Mouse (Mus musculus): ENCODE data around the gene Atp2b2. TPM values are rescaled to one million over a fixed set of nuclear protein-coding genes. Genes with fewer than 3 reads are reported as not detected.

The Atp2b2 gene
- polyA plus RNA-seq (2015; fragmentation: Nextera tagmentation; extraction: Ambion mirVana): 0.97 and 1.0 TPM in 2 replicates

DNA sequence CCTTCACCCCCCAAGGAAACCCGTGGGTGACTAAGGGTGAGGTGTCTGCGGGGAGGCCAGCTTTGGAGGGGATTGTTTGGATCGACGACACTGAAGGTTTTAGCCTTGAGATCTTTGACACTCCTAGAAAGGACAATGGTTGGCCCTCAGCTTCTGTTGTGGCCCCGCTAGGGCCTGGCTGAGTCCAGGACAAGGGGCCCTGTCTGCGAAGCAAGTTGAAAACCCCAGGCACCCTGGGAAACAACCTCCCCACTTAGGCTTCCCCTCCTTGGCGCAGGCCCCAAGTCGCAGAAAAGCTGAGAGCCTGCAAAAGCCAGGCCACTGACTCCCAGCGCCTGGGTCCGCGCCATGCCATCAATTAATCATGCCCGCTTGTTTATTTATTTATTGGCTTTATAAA, at the start of gene Atp2b2:
Gene Atp2b2 (minus strand): TSS at position 282 of the 400 bp plus-strand sequence.
- H3K4me1 ChIP-seq (ENCODE audit: control insufficient read depth, insufficient read depth, low read length): peaks cover 3% of the 10 kb centered on the region; the same call in 1 of the 2 replicates
- no peak within 1 kb of the TSS for H3K27ac ChIP-seq (ENCODE audit: low read length)
- no peak for ATAC-seq (ENCODE audit: insufficient read depth, low FRiP score)
- no peaks in the 10 kb centered on the region for H3K9me3 ChIP-seq (replicated peaks; ENCODE audit: control insufficient read depth, low read length)
- WGBS: 16% methylated on average over 12 of the region's 12 CpGs
- H3K4me2 ChIP-seq (ENCODE audit: low read depth, low read length): peak within 1 kb of the TSS; percentile 64
- peaks cover 47% of the 10 kb centered on the region for H3K27me3 ChIP-seq (ENCODE audit: control insufficient read depth, insufficient read depth, low read length)
- H3K36me3 ChIP-seq (ENCODE audit: control insufficient read depth, insufficient read depth, low read length): no peaks in the 10 kb centered on the region
- peak within 1 kb of the TSS; percentile 36 for H3K4me3 ChIP-seq (replicated peaks; ENCODE audit: low read length)
- 0 out of 2 replicates have a peak within 1 kb of the TSS, but pooled peaks have one; percentile 35 for H3K9ac ChIP-seq (ENCODE audit: low read length)

DNA sequence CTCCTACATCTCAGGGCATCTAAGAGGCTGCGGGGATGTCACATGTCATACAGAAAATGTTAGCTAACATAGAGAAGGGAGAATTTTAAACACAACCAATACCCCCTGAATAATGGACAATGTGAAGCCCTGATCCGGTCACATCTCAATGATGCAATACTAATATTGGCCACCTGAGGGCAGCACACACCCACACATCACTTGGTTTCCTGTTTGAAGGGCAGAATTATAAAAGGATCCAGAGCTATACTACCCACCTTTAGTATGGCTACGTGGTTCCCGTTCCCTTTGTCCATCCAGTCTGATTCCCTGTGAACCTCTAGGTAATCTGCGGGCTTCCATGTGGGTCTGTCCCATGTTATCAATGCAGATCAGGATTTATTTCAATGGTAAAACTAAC, 47.2 kb upstream of the Atp2b2 start:
- H3K9ac ChIP-seq (ENCODE audit: low read length): no peak overlapping the region
- no peaks in the 10 kb centered on the region for H3K4me1 ChIP-seq (ENCODE audit: control insufficient read depth, insufficient read depth, low read length)
- no peaks in the 10 kb centered on the region for H3K27me3 ChIP-seq (ENCODE audit: control insufficient read depth, insufficient read depth, low read length)
- no peaks in the 10 kb centered on the region for H3K36me3 ChIP-seq (ENCODE audit: control insufficient read depth, insufficient read depth, low read length)
- no peak overlapping the region for H3K4me3 ChIP-seq (replicated peaks; ENCODE audit: low read length)
- no peaks in the 10 kb centered on the region for H3K9me3 ChIP-seq (replicated peaks; ENCODE audit: control insufficient read depth, low read length)
- H3K27ac ChIP-seq (ENCODE audit: low read length): no peak overlapping the region
- ATAC-seq (ENCODE audit: insufficient read depth, low FRiP score): no peak
- WGBS: 22% methylated on average over 5 of the region's 5 CpGs
- H3K4me2 ChIP-seq (ENCODE audit: low read depth, low read length): no peak overlapping the region

DNA sequence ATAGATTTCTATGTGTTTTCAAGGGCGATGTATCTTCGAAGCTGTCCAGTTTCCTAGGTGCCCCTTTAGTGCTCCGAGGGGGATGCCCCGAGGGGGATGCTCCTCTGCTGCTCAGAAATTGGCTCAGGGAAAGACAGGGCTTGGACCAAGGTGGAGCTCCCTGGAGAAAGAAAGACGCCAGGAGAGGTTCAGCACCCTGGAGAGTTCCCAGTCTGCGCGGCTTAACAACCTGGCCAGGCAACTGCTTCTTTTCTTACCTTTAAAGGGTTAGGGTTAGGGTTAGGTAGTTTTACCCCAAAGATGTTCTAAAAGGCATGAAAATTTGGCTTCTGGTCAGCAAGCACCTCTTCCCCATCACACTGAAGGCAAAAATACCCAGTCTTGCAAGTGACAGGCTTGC, 44.7 kb upstream of the Atp2b2 start:
- 21% methylated on average over 7 of the region's 7 CpGs for WGBS
- Histone ChIP-seq H3K4me3 (replicated peaks; ENCODE audit: low read length) (no peak overlapping the region), H3K9me3 (replicated peaks; ENCODE audit: control insufficient read depth, low read length) (no peaks in the 10 kb centered on the region), H3K9ac (ENCODE audit: low read length) (no peak overlapping the region), H3K4me1 (ENCODE audit: control insufficient read depth, insufficient read depth, low read length) (no peaks in the 10 kb centered on the region), H3K27ac (ENCODE audit: low read length) (no peak overlapping the region), H3K4me2 (ENCODE audit: low read depth, low read length) (no peak overlapping the region), H3K36me3 (ENCODE audit: control insufficient read depth, insufficient read depth, low read length) (no peaks in the 10 kb centered on the region), H3K27me3 (ENCODE audit: control insufficient read depth, insufficient read depth, low read length) (no peaks in the 10 kb centered on the region)
- no peak for ATAC-seq (ENCODE audit: insufficient read depth, low FRiP score)

DNA sequence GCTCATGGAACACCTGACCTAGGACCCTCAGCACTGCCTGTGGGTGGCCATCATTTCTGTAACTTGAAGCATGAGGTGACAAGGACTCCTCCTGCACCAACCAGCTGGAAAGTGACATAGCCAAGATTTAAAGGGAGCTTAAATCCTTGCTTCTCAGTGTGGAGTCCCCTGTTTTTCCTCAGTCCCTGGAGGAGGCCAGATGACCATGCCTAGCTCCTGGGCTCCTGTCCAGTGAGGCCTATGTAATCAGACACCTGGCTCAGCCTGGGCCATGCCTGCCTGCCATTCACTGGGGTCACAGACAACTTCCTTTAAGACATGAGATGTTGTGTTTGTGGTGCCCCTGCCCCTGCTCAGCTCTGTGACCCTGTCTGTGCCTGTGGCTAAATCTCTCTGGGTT, 36.1 kb upstream of the Atp2b2 start:
- ATAC-seq (ENCODE audit: insufficient read depth, low FRiP score): no peak
- Histone ChIP-seq H3K4me3 (replicated peaks; ENCODE audit: low read length) (no peak overlapping the region), H3K36me3 (ENCODE audit: control insufficient read depth, insufficient read depth, low read length) (no peaks in the 10 kb centered on the region), H3K9me3 (replicated peaks; ENCODE audit: control insufficient read depth, low read length) (no peaks in the 10 kb centered on the region), H3K4me2 (ENCODE audit: low read depth, low read length) (no peak overlapping the region), H3K9ac (ENCODE audit: low read length) (no peak overlapping the region), H3K4me1 (ENCODE audit: control insufficient read depth, insufficient read depth, low read length) (no peaks in the 10 kb centered on the region), H3K27ac (ENCODE audit: low read length) (no peak overlapping the region), H3K27me3 (ENCODE audit: control insufficient read depth, insufficient read depth, low read length) (no peaks in the 10 kb centered on the region)

DNA sequence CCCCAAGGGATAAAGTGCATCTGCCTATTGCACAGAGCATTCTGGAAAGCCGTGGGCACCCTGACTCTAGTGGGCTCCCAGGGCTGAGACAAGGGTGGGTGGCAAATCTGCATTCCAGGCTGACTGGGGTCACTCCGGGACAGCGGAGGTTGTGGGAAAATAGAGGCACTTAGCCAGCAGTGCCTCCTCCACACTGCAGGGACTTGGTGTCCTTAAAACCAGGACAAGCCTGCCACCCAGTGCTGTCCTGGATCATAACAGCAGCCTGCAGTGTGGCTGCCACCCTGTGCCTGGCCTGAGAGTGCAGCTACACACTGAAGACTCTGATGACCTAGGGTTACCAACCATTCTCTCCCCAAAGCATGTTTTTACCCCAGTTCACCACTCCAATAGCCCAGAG, 34.1 kb upstream of the Atp2b2 start:
- H3K27me3 ChIP-seq (ENCODE audit: control insufficient read depth, insufficient read depth, low read length): no peaks in the 10 kb centered on the region
- H3K4me3 ChIP-seq (replicated peaks; ENCODE audit: low read length): no peak overlapping the region
- 59% methylated on average over 3 of the region's 3 CpGs for WGBS
- H3K9ac ChIP-seq (ENCODE audit: low read length): no peak overlapping the region
- H3K4me1 ChIP-seq (ENCODE audit: control insufficient read depth, insufficient read depth, low read length): no peaks in the 10 kb centered on the region
- ATAC-seq (ENCODE audit: insufficient read depth, low FRiP score): no peak
- no peak overlapping the region for H3K27ac ChIP-seq (ENCODE audit: low read length)
- no peaks in the 10 kb centered on the region for H3K9me3 ChIP-seq (replicated peaks; ENCODE audit: control insufficient read depth, low read length)
- no peaks in the 10 kb centered on the region for H3K36me3 ChIP-seq (ENCODE audit: control insufficient read depth, insufficient read depth, low read length)
- no peak overlapping the region for H3K4me2 ChIP-seq (ENCODE audit: low read depth, low read length)

DNA sequence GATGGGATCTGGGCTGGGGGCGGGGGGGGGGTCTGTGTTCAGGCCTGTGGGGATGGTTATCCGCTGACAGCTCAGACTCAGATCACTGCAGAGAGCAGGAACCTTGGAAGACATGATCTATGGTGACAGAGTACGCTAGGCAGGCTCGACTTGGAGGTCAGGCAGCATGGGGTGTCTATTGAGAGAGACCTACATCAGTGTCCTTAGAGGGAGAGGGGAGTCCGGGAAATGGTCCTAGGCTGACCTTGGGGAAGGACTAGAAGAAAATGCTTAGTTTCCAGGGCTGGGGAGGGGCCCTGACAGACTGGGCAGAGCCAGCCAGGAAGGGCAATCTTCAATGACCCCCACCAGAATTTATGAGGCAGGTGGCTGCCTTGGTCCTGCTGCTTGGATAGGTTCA, 33.6 kb upstream of the Atp2b2 start:
- Histone ChIP-seq H3K27me3 (ENCODE audit: control insufficient read depth, insufficient read depth, low read length) (no peaks in the 10 kb centered on the region), H3K9me3 (replicated peaks; ENCODE audit: control insufficient read depth, low read length) (no peaks in the 10 kb centered on the region), H3K4me2 (ENCODE audit: low read depth, low read length) (no peak overlapping the region), H3K27ac (ENCODE audit: low read length) (no peak overlapping the region), H3K9ac (ENCODE audit: low read length) (no peak overlapping the region), H3K4me3 (replicated peaks; ENCODE audit: low read length) (no peak overlapping the region), H3K4me1 (ENCODE audit: control insufficient read depth, insufficient read depth, low read length) (no peaks in the 10 kb centered on the region), H3K36me3 (ENCODE audit: control insufficient read depth, insufficient read depth, low read length) (no peaks in the 10 kb centered on the region)
- no peak for ATAC-seq (ENCODE audit: insufficient read depth, low FRiP score)
- 61% methylated on average over 5 of the region's 5 CpGs for WGBS

DNA sequence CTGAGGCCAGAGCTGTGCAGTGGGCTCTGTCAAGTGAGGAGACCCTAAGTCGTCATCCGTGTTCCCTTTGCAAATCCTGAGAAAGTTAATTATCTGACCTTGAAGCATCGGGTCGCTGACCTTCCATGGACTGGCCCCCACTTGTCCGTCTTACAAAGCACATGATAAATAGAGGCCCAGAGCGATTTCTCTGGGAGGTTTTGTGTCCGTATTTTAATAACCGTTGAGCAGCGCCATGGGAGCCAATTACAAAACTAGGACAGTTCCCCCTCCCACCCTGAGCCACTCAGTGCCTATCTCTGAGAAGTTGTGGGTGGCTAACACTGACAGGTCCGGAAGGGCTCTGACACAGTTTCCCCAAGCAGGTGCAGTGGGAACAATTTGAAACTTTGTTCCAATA, 32.5 kb upstream of the Atp2b2 start:
- no peak overlapping the region for H3K9ac ChIP-seq (ENCODE audit: low read length)
- no peak for ATAC-seq (ENCODE audit: insufficient read depth, low FRiP score)
- no peak overlapping the region for H3K4me2 ChIP-seq (ENCODE audit: low read depth, low read length)
- no peak overlapping the region for H3K4me3 ChIP-seq (replicated peaks; ENCODE audit: low read length)
- 59% methylated on average over 10 of the region's 10 CpGs for WGBS
- no peaks in the 10 kb centered on the region for H3K4me1 ChIP-seq (ENCODE audit: control insufficient read depth, insufficient read depth, low read length)
- H3K36me3 ChIP-seq (ENCODE audit: control insufficient read depth, insufficient read depth, low read length): no peaks in the 10 kb centered on the region
- no peaks in the 10 kb centered on the region for H3K27me3 ChIP-seq (ENCODE audit: control insufficient read depth, insufficient read depth, low read length)
- no peaks in the 10 kb centered on the region for H3K9me3 ChIP-seq (replicated peaks; ENCODE audit: control insufficient read depth, low read length)
- H3K27ac ChIP-seq (ENCODE audit: low read length): no peak overlapping the region

DNA sequence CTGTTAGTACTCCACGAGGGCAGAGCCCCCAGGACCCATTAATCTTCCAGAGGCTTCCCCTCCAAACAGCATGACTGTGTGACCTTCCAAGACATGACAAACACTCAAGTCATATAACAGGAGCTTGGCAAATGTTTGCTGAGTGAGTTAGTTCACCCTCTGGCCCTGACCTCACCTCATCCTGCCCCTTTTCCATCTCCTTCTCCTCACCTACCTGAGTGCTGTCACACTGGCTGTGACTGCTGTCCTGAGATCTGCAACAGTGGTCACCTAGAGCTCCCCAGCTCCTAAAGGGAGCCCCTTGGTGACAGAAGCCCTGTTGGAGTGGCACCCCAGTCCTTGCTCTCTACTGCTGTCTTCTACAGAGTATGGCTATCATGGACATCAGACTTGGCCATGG, 31.8 kb upstream of the Atp2b2 start:
- no peak overlapping the region for H3K27ac ChIP-seq (ENCODE audit: low read length)
- 4% methylated on average over 1 of the region's 1 CpGs for WGBS
- no peak overlapping the region for H3K4me2 ChIP-seq (ENCODE audit: low read depth, low read length)
- no peak overlapping the region for H3K4me3 ChIP-seq (replicated peaks; ENCODE audit: low read length)
- H3K4me1 ChIP-seq (ENCODE audit: control insufficient read depth, insufficient read depth, low read length): no peaks in the 10 kb centered on the region
- no peaks in the 10 kb centered on the region for H3K9me3 ChIP-seq (replicated peaks; ENCODE audit: control insufficient read depth, low read length)
- H3K27me3 ChIP-seq (ENCODE audit: control insufficient read depth, insufficient read depth, low read length): no peaks in the 10 kb centered on the region
- no peak for ATAC-seq (ENCODE audit: insufficient read depth, low FRiP score)
- H3K36me3 ChIP-seq (ENCODE audit: control insufficient read depth, insufficient read depth, low read length): no peaks in the 10 kb centered on the region
- no peak overlapping the region for H3K9ac ChIP-seq (ENCODE audit: low read length)

DNA sequence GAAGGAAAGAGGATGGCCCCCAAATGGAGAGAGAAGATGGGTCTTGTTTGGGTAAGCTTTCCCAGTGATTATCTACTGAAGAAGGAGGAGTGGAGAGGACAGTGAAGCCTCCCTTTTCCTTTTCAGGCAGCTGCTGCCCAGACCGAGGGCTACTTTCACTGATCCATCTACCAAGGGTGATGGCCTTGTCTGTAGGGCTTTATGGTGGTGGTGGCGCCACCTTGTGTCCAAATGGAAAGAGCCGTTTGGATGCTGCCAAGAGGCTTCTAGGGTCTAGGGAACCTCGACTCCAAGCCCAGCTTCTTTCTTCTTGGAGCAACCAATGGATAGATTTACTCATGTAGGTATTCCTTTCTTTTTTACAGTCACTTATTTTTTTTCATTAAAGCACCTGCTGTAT, 29.2 kb upstream of the Atp2b2 start:
- Histone ChIP-seq H3K27me3 (ENCODE audit: control insufficient read depth, insufficient read depth, low read length) (no peaks in the 10 kb centered on the region), H3K4me1 (ENCODE audit: control insufficient read depth, insufficient read depth, low read length) (no peaks in the 10 kb centered on the region), H3K4me2 (ENCODE audit: low read depth, low read length) (no peak overlapping the region), H3K9me3 (replicated peaks; ENCODE audit: control insufficient read depth, low read length) (no peaks in the 10 kb centered on the region), H3K36me3 (ENCODE audit: control insufficient read depth, insufficient read depth, low read length) (no peaks in the 10 kb centered on the region), H3K4me3 (replicated peaks; ENCODE audit: low read length) (no peak overlapping the region), H3K9ac (ENCODE audit: low read length) (no peak overlapping the region), H3K27ac (ENCODE audit: low read length) (no peak overlapping the region)
- ATAC-seq (ENCODE audit: insufficient read depth, low FRiP score): no peak
- 10% methylated on average over 4 of the region's 4 CpGs for WGBS

DNA sequence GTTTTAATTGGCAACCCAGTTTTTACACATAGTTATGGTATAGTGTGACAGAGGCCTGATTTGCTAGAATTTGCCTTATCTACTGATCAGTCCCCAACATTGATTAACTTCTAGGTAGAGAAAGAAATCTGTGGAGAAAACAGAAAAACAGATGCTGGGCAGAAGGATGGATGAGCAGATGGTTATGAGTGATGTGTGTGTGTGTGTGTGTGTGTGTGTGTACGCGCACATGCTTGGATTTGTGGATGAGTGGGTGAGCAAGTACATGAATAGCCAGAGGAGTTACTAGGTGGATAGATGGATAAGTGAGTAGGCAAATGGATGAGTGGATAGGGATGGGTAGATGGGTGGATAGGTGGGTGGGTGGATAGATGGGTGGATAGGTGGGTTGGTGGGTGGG, 20.7 kb upstream of the Atp2b2 start:
- H3K4me2 ChIP-seq (ENCODE audit: low read depth, low read length): no peak overlapping the region
- no peaks in the 10 kb centered on the region for H3K9me3 ChIP-seq (replicated peaks; ENCODE audit: control insufficient read depth, low read length)
- no peaks in the 10 kb centered on the region for H3K36me3 ChIP-seq (ENCODE audit: control insufficient read depth, insufficient read depth, low read length)
- ATAC-seq (ENCODE audit: insufficient read depth, low FRiP score): no peak
- no peaks in the 10 kb centered on the region for H3K4me1 ChIP-seq (ENCODE audit: control insufficient read depth, insufficient read depth, low read length)
- no peak overlapping the region for H3K9ac ChIP-seq (ENCODE audit: low read length)
- no peak overlapping the region for H3K4me3 ChIP-seq (replicated peaks; ENCODE audit: low read length)
- H3K27ac ChIP-seq (ENCODE audit: low read length): no peak overlapping the region
- 91% methylated on average over 2 of the region's 2 CpGs for WGBS
- H3K27me3 ChIP-seq (ENCODE audit: control insufficient read depth, insufficient read depth, low read length): no peaks in the 10 kb centered on the region
